Mouse (Mus musculus) sigmoid colon, adult 10 weeks (tissue): ENCODE measurements around the gene Colq. TPM values are rescaled to one million over a fixed set of nuclear protein-coding genes. Genes with fewer than 3 reads are reported as not detected.

Source experiments
- polyA plus RNA-seq: library from polyadenylated mRNA; stranded (reverse); fragments of 350-450 nt; fragmentation: Illumina TruSeq; extraction: RNeasy Lipid Tissue Mini Kit (QIAGEN cat#74804); gene quantifications from one replicate; pipeline ENCODE4 v1.2.3, GENCODE M21; 2014; ENCODE audit warnings: low read depth, low replicate concordance

Colq gene
- polyA plus RNA-seq: 0.63 TPM

DNA sequence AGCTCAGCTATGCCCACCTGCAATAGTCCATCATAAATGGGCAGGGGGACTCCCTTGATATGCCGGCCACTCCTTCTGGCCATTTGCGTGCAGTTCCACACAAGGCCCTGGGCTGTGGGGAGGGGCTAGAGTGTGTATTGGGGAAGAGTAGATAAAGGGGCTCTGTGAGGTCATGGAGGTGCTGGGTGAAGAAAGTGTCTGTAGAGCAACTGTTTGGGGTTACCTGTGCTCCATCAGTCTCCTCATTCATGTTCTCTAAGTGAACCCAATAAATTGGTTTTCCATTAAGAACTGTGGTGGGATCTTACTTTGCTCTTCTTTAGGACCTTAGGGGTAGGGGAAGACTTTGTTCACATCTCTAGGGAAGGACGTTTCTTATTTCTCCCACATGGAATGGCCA is at the start of gene Colq:
Colq (minus strand) TSS at position 101 of the 400 bp plus-strand sequence.

DNA sequence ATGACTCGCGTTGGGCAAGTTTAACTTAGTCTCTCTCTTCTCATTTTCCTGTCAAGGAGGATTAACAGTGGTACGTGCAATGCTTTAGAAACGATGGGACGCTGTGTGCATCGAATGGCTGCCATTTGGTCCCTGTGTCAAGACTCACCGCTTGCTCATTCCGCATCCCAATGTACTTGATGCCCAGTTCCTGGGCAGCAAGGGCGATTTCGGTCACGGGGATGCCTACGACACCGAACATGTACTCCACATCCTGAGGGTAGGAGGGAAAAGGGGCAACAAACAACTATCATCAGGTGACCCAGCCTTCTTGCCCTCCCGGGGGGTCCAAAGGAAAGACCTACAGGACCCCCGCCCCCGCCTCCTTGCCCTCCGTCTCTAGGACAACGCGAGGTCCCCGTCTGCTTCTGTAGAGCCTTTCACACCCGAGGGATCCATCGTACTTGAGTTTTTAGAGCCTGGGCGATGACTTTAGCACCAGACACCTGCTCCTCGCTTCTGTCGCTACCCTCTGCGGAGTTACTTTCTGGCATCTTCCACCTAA is 49.3 kb upstream of the Colq start, which contains the start of gene Gm49387:
Gm49387 (minus strand) TSS at position 533 of the 544 bp plus-strand sequence.

DNA sequence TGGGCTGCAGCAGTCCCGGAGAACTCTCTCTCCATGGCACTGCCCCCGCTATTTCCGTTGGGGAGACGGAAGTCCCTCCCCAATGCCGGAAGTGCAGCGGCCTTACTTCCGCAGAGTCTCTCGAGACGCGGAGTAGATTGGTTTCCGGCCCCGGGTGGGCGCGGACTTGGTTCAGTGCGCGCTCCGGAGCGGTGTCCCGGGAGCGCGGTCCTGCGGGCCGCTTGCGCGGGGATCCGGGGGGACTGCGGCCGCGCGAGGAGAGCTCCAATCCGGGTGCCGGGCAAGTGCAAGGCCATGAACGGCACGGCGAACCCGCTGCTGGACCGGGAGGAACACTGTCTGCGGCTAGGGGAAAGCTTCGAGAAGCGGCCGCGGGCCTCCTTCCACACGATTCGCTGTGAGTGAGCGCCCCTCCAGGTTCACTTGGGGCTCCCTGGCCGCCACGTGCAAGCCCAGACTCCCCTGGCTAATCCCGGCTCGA is 96.1 kb downstream of the Colq start, which contains the start of gene Mettl6:
Mettl6 (minus strand) TSS at position 66 of the 481 bp plus-strand sequence.

DNA sequence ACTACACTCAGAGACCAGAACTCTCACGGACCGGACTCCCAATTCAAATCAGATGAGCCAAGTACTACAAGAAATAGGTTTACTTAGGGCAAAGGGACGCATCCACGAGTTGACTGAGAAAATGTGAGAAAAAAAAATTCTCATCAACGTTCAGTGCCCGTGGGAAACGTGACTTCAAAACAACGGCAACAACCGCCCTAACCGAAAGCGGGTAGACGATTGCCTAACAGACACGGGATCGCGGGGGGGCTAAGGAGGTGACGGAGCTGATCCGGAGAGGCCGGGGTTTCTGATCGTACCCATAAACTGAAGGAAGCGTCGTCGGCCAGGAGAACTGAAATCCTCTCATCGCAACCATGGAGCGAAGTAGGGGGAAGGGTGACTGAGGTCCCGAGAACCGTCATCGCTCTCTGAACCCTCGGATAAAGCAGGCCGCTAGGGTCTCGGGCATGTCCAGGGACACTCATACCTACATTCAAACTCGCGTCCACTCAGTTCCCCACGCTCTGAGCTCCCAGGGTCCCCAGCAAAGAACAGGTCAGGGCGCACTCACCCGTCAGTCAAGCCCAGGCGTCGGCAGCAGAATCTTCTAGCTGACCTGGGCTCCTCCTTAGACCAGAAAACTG is 96.7 kb downstream of the Colq start, which contains the start of gene Eaf1:
Eaf1 (plus strand) TSS at position 51 of the 626 bp plus-strand sequence.

Other genes with a start within 250 kb of the Colq start
- 25.8 TPM for gene Sh3bp5, start 155.3 kb downstream of the Colq start, polyA plus RNA-seq
- gene Eaf1, start 96.9 kb downstream of the Colq start, polyA plus RNA-seq: 49.8 TPM
- 53.1 TPM for gene Mettl6, start 96.3 kb downstream of the Colq start, polyA plus RNA-seq
- not detected for gene Gm49387, start 49.5 kb upstream of the Colq start, polyA plus RNA-seq
- gene Btd, start 49.7 kb upstream of the Colq start, polyA plus RNA-seq: 2.1 TPM
- gene Hacl1, start 49.9 kb upstream of the Colq start, polyA plus RNA-seq: 7.9 TPM
- 51.6 TPM for gene Ankrd28, start 239.3 kb upstream of the Colq start, polyA plus RNA-seq